Comparison of ENCODE assay signal across 8 mouse cellular contexts in the genomic region with DNA sequence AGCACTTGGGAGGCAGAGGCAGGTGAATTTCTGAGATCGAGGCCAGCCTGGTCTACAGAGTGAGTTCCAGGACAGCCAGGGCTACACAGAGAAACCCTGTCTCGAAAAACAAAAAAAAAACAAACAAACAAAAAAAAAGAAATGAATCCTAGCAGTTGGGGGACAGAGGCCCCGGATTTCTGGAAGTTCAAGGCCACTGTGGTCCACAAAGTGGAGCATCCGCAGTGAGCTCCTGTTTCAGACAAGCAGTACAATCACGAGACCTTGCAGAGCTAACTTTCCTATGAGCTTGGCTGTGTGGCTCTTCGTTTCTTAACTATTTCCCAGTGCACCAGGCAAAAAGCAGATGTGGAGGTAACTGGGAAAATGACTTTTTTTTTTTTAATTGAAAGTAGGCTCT. TPM values are rescaled to one million over a fixed set of nuclear protein-coding genes. Genes with fewer than 3 reads are reported as not detected.
DNase-seq lines count a peak whose midpoint lies in the region; ATAC-seq and TF ChIP-seq lines count a peak whose summit lies in the region.
"Not testable (repeated sequence)": the region's sequence is repeated elsewhere in the genome, so short reads cannot be mapped to it uniquely, and the experiment has no call there.

No protein-coding gene starts in this region.

- H3ac ChIP-seq in C2C12 (ENCODE audit: control insufficient read depth, insufficient read length, low read depth): not testable (repeated sequence)

- peaks cover 62% of the 10 kb centered on the region for H3K79me2 ChIP-seq in C2C12 (ENCODE audit: control insufficient read depth, insufficient read depth)

- 86% methylated on average over 6 of the region's 6 CpGs for WGBS in embryonic facial prominence, embryonic 10.5 days
- 89% methylated on average over 6 of the region's 6 CpGs for WGBS in forebrain, embryonic 16.5 days
- WGBS in hindbrain, embryonic 12.5 days: 89% methylated on average over 6 of the region's 6 CpGs
- WGBS in kidney, embryonic 16.5 days: 84% methylated on average over 6 of the region's 6 CpGs
- WGBS in liver, embryonic 14.5 days (ENCODE audit: insufficient replicate concordance): 31% methylated on average over 6 of the region's 6 CpGs
- 91% methylated on average over 6 of the region's 6 CpGs for WGBS in midbrain, embryonic 13.5 days
- WGBS in stomach, embryonic 14.5 days: 83% methylated on average over 6 of the region's 6 CpGs

- not testable (repeated sequence) for ATAC-seq in forebrain, embryonic 16.5 days; hindbrain, embryonic 12.5 days (ENCODE audit: low FRiP score); kidney, embryonic 16.5 days (ENCODE audit: low FRiP score, low TSS enrichment); liver, embryonic 14.5 days (ENCODE audit: insufficient read depth); midbrain, embryonic 13.5 days; stomach, embryonic 14.5 days (ENCODE audit: insufficient number of reproducible peaks, insufficient read depth, low FRiP score, low read depth)

- DNase-seq in embryonic facial prominence, embryonic 10.5 days (ENCODE audit: low spot score); liver, embryonic 14.5 days (ENCODE audit: low read depth in 3 of 3, low spot score in 3 of 3): not testable (repeated sequence)

- TF ChIP-seq EP300 in liver, embryonic 14.5 days (IDR thresholded peaks at IDR 0.05; ENCODE audit: low read depth): not testable (repeated sequence)

- peak overlapping the region; percentile 49 for H3K4me2 ChIP-seq in forebrain, embryonic 16.5 days (ENCODE audit: low read length)
- peak overlapping the region; percentile 97 for H3K4me2 ChIP-seq in hindbrain, embryonic 12.5 days (replicated peaks)
- peak overlapping the region; percentile 52 for H3K4me2 ChIP-seq in kidney, embryonic 16.5 days (replicated peaks; ENCODE audit: low read depth, low read length)
- H3K4me2 ChIP-seq in liver, embryonic 14.5 days (ENCODE audit: low read depth): peak overlapping the region; percentile 92
- peak overlapping the region; percentile 86 for H3K4me2 ChIP-seq in midbrain, embryonic 13.5 days (replicated peaks)
- peak overlapping the region; percentile 41 for H3K4me2 ChIP-seq in stomach, embryonic 14.5 days (replicated peaks; ENCODE audit: low read depth, low read length)

- H3K4me1 ChIP-seq in embryonic facial prominence, embryonic 10.5 days: peaks cover 37% of the 10 kb centered on the region
- peaks cover 18% of the 10 kb centered on the region for H3K4me1 ChIP-seq in forebrain, embryonic 16.5 days (replicated peaks; ENCODE audit: control insufficient read depth, insufficient read depth, low read length)
- peaks cover 19% of the 10 kb centered on the region for H3K4me1 ChIP-seq in hindbrain, embryonic 12.5 days
- H3K4me1 ChIP-seq in kidney, embryonic 16.5 days (ENCODE audit: insufficient read depth, low read length): peaks cover 22% of the 10 kb centered on the region
- H3K4me1 ChIP-seq in liver, embryonic 14.5 days (replicated peaks; ENCODE audit: control insufficient read depth in 2 of 2, insufficient read depth in 2 of 2, low read length in 1 of 2): peaks cover 22 to 27% of the 10 kb centered on the region in 2 experiments
- peaks cover 28% of the 10 kb centered on the region for H3K4me1 ChIP-seq in midbrain, embryonic 13.5 days (replicated peaks)
- H3K4me1 ChIP-seq in stomach, embryonic 14.5 days (ENCODE audit: control insufficient read depth, insufficient read depth, low read length): not testable (repeated sequence)

- peaks cover 33% of the 10 kb centered on the region for H3K79me3 ChIP-seq in C2C12 (ENCODE audit: low read depth)

- not testable (repeated sequence) for TF ChIP-seq CTCF in C2C12 (IDR thresholded peaks at IDR 0.05; ENCODE audit: control insufficient read depth, insufficient read depth, insufficient read length); liver, embryonic 14.5 days (IDR thresholded peaks at IDR 0.05; ENCODE audit: low read depth)

- not testable (repeated sequence) for H3K9me3 ChIP-seq in embryonic facial prominence, embryonic 10.5 days; forebrain, embryonic 16.5 days (ENCODE audit: control insufficient read depth, low read length); hindbrain, embryonic 12.5 days (replicated peaks); kidney, embryonic 16.5 days (ENCODE audit: low read length); liver, embryonic 14.5 days (ENCODE audit: control insufficient read depth, low read length); midbrain, embryonic 13.5 days; stomach, embryonic 14.5 days (ENCODE audit: control insufficient read depth, low read depth, low read length)

- not testable (repeated sequence) for H3K27me3 ChIP-seq in C2C12 (ENCODE audit: control insufficient read depth, insufficient read depth, insufficient read length); embryonic facial prominence, embryonic 10.5 days (replicated peaks; ENCODE audit: low read depth, poor library complexity, severe bottlenecking); forebrain, embryonic 16.5 days (replicated peaks; ENCODE audit: control insufficient read depth, insufficient read depth, low read length); hindbrain, embryonic 12.5 days; kidney, embryonic 16.5 days (ENCODE audit: insufficient read depth, low read length); liver, embryonic 14.5 days (ENCODE audit: control insufficient read depth, insufficient read depth, low read length); midbrain, embryonic 13.5 days; stomach, embryonic 14.5 days (ENCODE audit: control insufficient read depth, insufficient read depth, low read length)

- H3K4me3 ChIP-seq in C2C12 (ENCODE audit: insufficient read depth, poor library complexity, severe bottlenecking): peak overlapping the region; percentile 93
- peak overlapping the region; percentile 94 for H3K4me3 ChIP-seq in embryonic facial prominence, embryonic 10.5 days
- peak overlapping the region; percentile 87 for H3K4me3 ChIP-seq in forebrain, embryonic 16.5 days (replicated peaks; ENCODE audit: low read length)
- peak overlapping the region; percentile 100 for H3K4me3 ChIP-seq in hindbrain, embryonic 12.5 days
- peak overlapping the region; percentile 99 for H3K4me3 ChIP-seq in kidney, embryonic 16.5 days (ENCODE audit: low read length)
- H3K4me3 ChIP-seq in liver, embryonic 14.5 days (ENCODE audit: insufficient read depth in 1 of 2, low read depth in 2 of 2, low read length in 2 of 2): peak overlapping the region; percentile 64 to 90
- H3K4me3 ChIP-seq in midbrain, embryonic 13.5 days (replicated peaks): peak overlapping the region; percentile 97
- H3K4me3 ChIP-seq in stomach, embryonic 14.5 days (ENCODE audit: low read depth, low read length): peak overlapping the region; percentile 81

- not testable (repeated sequence) for H3K9ac ChIP-seq in forebrain, embryonic 16.5 days (replicated peaks; ENCODE audit: low read depth, low read length); hindbrain, embryonic 12.5 days
- H3K9ac ChIP-seq in kidney, embryonic 16.5 days (replicated peaks; ENCODE audit: low read length): peak overlapping the region; percentile 99
- H3K9ac ChIP-seq in liver, embryonic 14.5 days (replicated peaks): peak overlapping the region; percentile 96
- H3K9ac ChIP-seq in midbrain, embryonic 13.5 days (replicated peaks): peak overlapping the region; percentile 99; the same call in 1 of the 2 replicates
- peak overlapping the region; percentile 99; the same call in 1 of the 2 replicates for H3K9ac ChIP-seq in stomach, embryonic 14.5 days (replicated peaks; ENCODE audit: low read depth, low read length)

- peaks cover 46% of the 10 kb centered on the region for H3K36me3 ChIP-seq in C2C12 (ENCODE audit: control insufficient read depth, insufficient read depth)
- peaks cover 69% of the 10 kb centered on the region for H3K36me3 ChIP-seq in embryonic facial prominence, embryonic 10.5 days (replicated peaks)
- peaks cover 11% of the 10 kb centered on the region for H3K36me3 ChIP-seq in forebrain, embryonic 16.5 days (ENCODE audit: control insufficient read depth, insufficient read depth)
- peaks cover 43% of the 10 kb centered on the region for H3K36me3 ChIP-seq in hindbrain, embryonic 12.5 days
- H3K36me3 ChIP-seq in kidney, embryonic 16.5 days (ENCODE audit: insufficient read depth, low read length): peaks cover 27% of the 10 kb centered on the region
- peaks cover 38% of the 10 kb centered on the region for H3K36me3 ChIP-seq in liver, embryonic 14.5 days (replicated peaks; ENCODE audit: control insufficient read depth, insufficient read depth, low read depth)
- H3K36me3 ChIP-seq in midbrain, embryonic 13.5 days: peaks cover 50% of the 10 kb centered on the region
- H3K36me3 ChIP-seq in stomach, embryonic 14.5 days (ENCODE audit: control insufficient read depth, insufficient read depth, low read length): peaks cover 21% of the 10 kb centered on the region

- H3K27ac ChIP-seq in embryonic facial prominence, embryonic 10.5 days (replicated peaks): peak overlapping the region; percentile 96
- peak overlapping the region; percentile 33 for H3K27ac ChIP-seq in forebrain, embryonic 16.5 days (ENCODE audit: low read length)
- H3K27ac ChIP-seq in hindbrain, embryonic 12.5 days: peak overlapping the region; percentile 96; the same call in 1 of the 2 replicates
- peak overlapping the region; percentile 99; the same call in 1 of the 2 replicates for H3K27ac ChIP-seq in kidney, embryonic 16.5 days (ENCODE audit: low read length)
- peak overlapping the region; percentile 91 for H3K27ac ChIP-seq in liver, embryonic 14.5 days
- peak overlapping the region; percentile 96; the same call in 1 of the 2 replicates for H3K27ac ChIP-seq in midbrain, embryonic 13.5 days
- not testable (repeated sequence) for H3K27ac ChIP-seq in stomach, embryonic 14.5 days (ENCODE audit: low read length)

RNA-seq across cellular contexts. Expression of gene Uba52, which starts 0.6 kb away (rescaled TPM):
- polyA plus RNA-seq in C2C12 (2012; fragmentation: generic; extraction: Trizol): 1,556 TPM
- 908 and 951 TPM in 2 replicates for polyA plus RNA-seq in embryonic facial prominence, embryonic 10.5 days (2016; fragmentation: Nextera tagmentation; extraction: Ambion mirVana)
- 660 and 697 TPM in 2 replicates for polyA plus RNA-seq in forebrain, embryonic 16.5 days (2015; fragmentation: Nextera tagmentation; extraction: Ambion mirVana)
- 633 and 755 TPM in 2 replicates for polyA plus RNA-seq in hindbrain, embryonic 12.5 days (2016; fragmentation: Nextera tagmentation; extraction: Ambion mirVana)
- polyA plus RNA-seq in kidney, embryonic 16.5 days (2015; fragmentation: Nextera tagmentation; extraction: Ambion mirVana): 869 and 882 TPM in 2 replicates
- polyA plus RNA-seq in liver, embryonic 14.5 days (2012; rRNA removed): 553 and 870 TPM in 2 replicates
- 738 and 773 TPM in 2 replicates for polyA plus RNA-seq in liver, embryonic 14.5 days (2014; fragmentation: Nextera tagmentation; extraction: Ambion mirVana)
- 680 and 755 TPM in 2 replicates for polyA plus RNA-seq in midbrain, embryonic 13.5 days (2015; fragmentation: Nextera tagmentation; extraction: Ambion mirVana)
- polyA plus RNA-seq in stomach, embryonic 14.5 days (2014; fragmentation: Nextera tagmentation; extraction: Ambion mirVana): 1,056 and 1,119 TPM in 2 replicates

RNA-seq across cellular contexts. Expression of gene Rex1bd, which starts 4.6 kb away (rescaled TPM):
- 199 TPM for polyA plus RNA-seq in C2C12 (2012; fragmentation: generic; extraction: Trizol)
- 118 and 138 TPM in 2 replicates for polyA plus RNA-seq in embryonic facial prominence, embryonic 10.5 days (2016; fragmentation: Nextera tagmentation; extraction: Ambion mirVana)
- polyA plus RNA-seq in forebrain, embryonic 16.5 days (2015; fragmentation: Nextera tagmentation; extraction: Ambion mirVana): 149 and 157 TPM in 2 replicates
- 118 TPM in 2 replicates for polyA plus RNA-seq in hindbrain, embryonic 12.5 days (2016; fragmentation: Nextera tagmentation; extraction: Ambion mirVana)
- 133 and 135 TPM in 2 replicates for polyA plus RNA-seq in kidney, embryonic 16.5 days (2015; fragmentation: Nextera tagmentation; extraction: Ambion mirVana)
- polyA plus RNA-seq in liver, embryonic 14.5 days (2012; rRNA removed): 55.1 and 71.6 TPM in 2 replicates
- 72.0 and 74.2 TPM in 2 replicates for polyA plus RNA-seq in liver, embryonic 14.5 days (2014; fragmentation: Nextera tagmentation; extraction: Ambion mirVana)
- polyA plus RNA-seq in midbrain, embryonic 13.5 days (2015; fragmentation: Nextera tagmentation; extraction: Ambion mirVana): 152 and 155 TPM in 2 replicates
- 132 and 149 TPM in 2 replicates for polyA plus RNA-seq in stomach, embryonic 14.5 days (2014; fragmentation: Nextera tagmentation; extraction: Ambion mirVana)

RNA-seq across cellular contexts. Expression of gene Fkbp8, which starts 16.4 kb away (rescaled TPM):
- 256 TPM for polyA plus RNA-seq in C2C12 (2012; fragmentation: generic; extraction: Trizol)
- polyA plus RNA-seq in embryonic facial prominence, embryonic 10.5 days (2016; fragmentation: Nextera tagmentation; extraction: Ambion mirVana): 278 and 285 TPM in 2 replicates
- polyA plus RNA-seq in forebrain, embryonic 16.5 days (2015; fragmentation: Nextera tagmentation; extraction: Ambion mirVana): 402 and 462 TPM in 2 replicates
- 313 and 334 TPM in 2 replicates for polyA plus RNA-seq in hindbrain, embryonic 12.5 days (2016; fragmentation: Nextera tagmentation; extraction: Ambion mirVana)
- 353 and 359 TPM in 2 replicates for polyA plus RNA-seq in kidney, embryonic 16.5 days (2015; fragmentation: Nextera tagmentation; extraction: Ambion mirVana)
- 140 and 149 TPM in 2 replicates for polyA plus RNA-seq in liver, embryonic 14.5 days (2012; rRNA removed)
- polyA plus RNA-seq in liver, embryonic 14.5 days (2014; fragmentation: Nextera tagmentation; extraction: Ambion mirVana): 114 and 135 TPM in 2 replicates
- 370 and 392 TPM in 2 replicates for polyA plus RNA-seq in midbrain, embryonic 13.5 days (2015; fragmentation: Nextera tagmentation; extraction: Ambion mirVana)
- polyA plus RNA-seq in stomach, embryonic 14.5 days (2014; fragmentation: Nextera tagmentation; extraction: Ambion mirVana): 258 and 281 TPM in 2 replicates

RNA-seq across cellular contexts. Expression of gene Kxd1, which starts 16.6 kb away (rescaled TPM):
- polyA plus RNA-seq in C2C12 (2012; fragmentation: generic; extraction: Trizol): 47.5 TPM
- 49.7 and 51.0 TPM in 2 replicates for polyA plus RNA-seq in embryonic facial prominence, embryonic 10.5 days (2016; fragmentation: Nextera tagmentation; extraction: Ambion mirVana)
- polyA plus RNA-seq in forebrain, embryonic 16.5 days (2015; fragmentation: Nextera tagmentation; extraction: Ambion mirVana): 45.5 and 45.9 TPM in 2 replicates
- polyA plus RNA-seq in hindbrain, embryonic 12.5 days (2016; fragmentation: Nextera tagmentation; extraction: Ambion mirVana): 47.1 and 48.5 TPM in 2 replicates
- polyA plus RNA-seq in kidney, embryonic 16.5 days (2015; fragmentation: Nextera tagmentation; extraction: Ambion mirVana): 65.4 and 69.9 TPM in 2 replicates
- 28.9 and 30.8 TPM in 2 replicates for polyA plus RNA-seq in liver, embryonic 14.5 days (2012; rRNA removed)
- polyA plus RNA-seq in liver, embryonic 14.5 days (2014; fragmentation: Nextera tagmentation; extraction: Ambion mirVana): 32.6 and 33.3 TPM in 2 replicates
- polyA plus RNA-seq in midbrain, embryonic 13.5 days (2015; fragmentation: Nextera tagmentation; extraction: Ambion mirVana): 44.5 and 48.1 TPM in 2 replicates
- 58.9 and 72.3 TPM in 2 replicates for polyA plus RNA-seq in stomach, embryonic 14.5 days (2014; fragmentation: Nextera tagmentation; extraction: Ambion mirVana)

RNA-seq across cellular contexts. Expression of gene Crlf1, which starts 18.2 kb away (rescaled TPM):
- 294 TPM for polyA plus RNA-seq in C2C12 (2012; fragmentation: generic; extraction: Trizol)
- 103 and 116 TPM in 2 replicates for polyA plus RNA-seq in embryonic facial prominence, embryonic 10.5 days (2016; fragmentation: Nextera tagmentation; extraction: Ambion mirVana)
- polyA plus RNA-seq in forebrain, embryonic 16.5 days (2015; fragmentation: Nextera tagmentation; extraction: Ambion mirVana): 6.1 and 8.2 TPM in 2 replicates
- 3.3 and 4.2 TPM in 2 replicates for polyA plus RNA-seq in hindbrain, embryonic 12.5 days (2016; fragmentation: Nextera tagmentation; extraction: Ambion mirVana)
- 29.3 and 30.7 TPM in 2 replicates for polyA plus RNA-seq in kidney, embryonic 16.5 days (2015; fragmentation: Nextera tagmentation; extraction: Ambion mirVana)
- polyA plus RNA-seq in liver, embryonic 14.5 days (2012; rRNA removed): 1.5 and 1.9 TPM in 2 replicates
- polyA plus RNA-seq in liver, embryonic 14.5 days (2014; fragmentation: Nextera tagmentation; extraction: Ambion mirVana): 3.7 and 4.0 TPM in 2 replicates
- 0.97 and 1.1 TPM in 2 replicates for polyA plus RNA-seq in midbrain, embryonic 13.5 days (2015; fragmentation: Nextera tagmentation; extraction: Ambion mirVana)
- 1.6 and 1.8 TPM in 2 replicates for polyA plus RNA-seq in stomach, embryonic 14.5 days (2014; fragmentation: Nextera tagmentation; extraction: Ambion mirVana)

Comparison
In these comparisons a context has a peak if more than half of its experiments do, and no peak if none do; other contexts are left out.
1. H3K4me2 ChIP-seq: peak in every context shown above with its lines; median percentile 97 in hindbrain, embryonic 12.5 days; 92 in liver, embryonic 14.5 days; 86 in midbrain, embryonic 13.5 days; 52 in kidney, embryonic 16.5 days; 49 in forebrain, embryonic 16.5 days; 41 in stomach, embryonic 14.5 days.